In the genomic region with DNA sequence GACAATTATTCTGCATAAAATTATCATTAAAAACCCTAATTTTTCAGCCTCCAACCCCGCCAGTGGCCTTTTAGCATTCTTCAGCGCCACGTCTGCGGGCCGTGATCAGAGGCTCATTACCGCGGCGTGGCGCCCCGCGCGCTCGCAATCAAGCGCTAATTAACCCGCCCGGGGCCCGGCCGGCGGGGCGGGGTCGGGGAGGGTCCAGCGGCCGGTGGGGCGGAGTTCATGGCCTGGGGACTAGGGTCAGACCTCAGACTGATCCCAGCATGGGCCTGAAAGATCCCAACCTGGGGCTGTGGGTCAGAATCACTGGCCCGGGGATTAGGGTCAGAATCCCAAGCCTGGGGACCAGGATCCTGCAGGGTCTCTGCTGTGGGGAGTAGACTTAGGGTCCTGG, we compare ENCODE assay signal across 13 mouse cellular contexts. TPM values are rescaled to one million over a fixed set of nuclear protein-coding genes. Genes with fewer than 3 reads are reported as not detected.
DNase-seq lines count a peak whose midpoint lies in the region; ATAC-seq and TF ChIP-seq lines count a peak whose summit lies in the region.
"Had no signal": no experiment of that assay in that cellular context is flagged by ENCODE, and none has a peak within 500 bp of the region (broad histone marks: within the 10 kb centered on the region; RNA-seq: fewer than 3 reads in every experiment).

No protein-coding gene starts in this region.

- no peaks in the 10 kb centered on the region for H3K36me3 ChIP-seq in heart, embryonic 14.5 days (ENCODE audit: control insufficient read depth, insufficient read depth, low read length)
- H3K36me3 ChIP-seq in hindbrain, embryonic 12.5 days = no peaks in the 10 kb centered on the region
- H3K36me3 ChIP-seq in midbrain, embryonic 14.5 days (ENCODE audit: control insufficient read depth, insufficient read depth, low read length) = no peaks in the 10 kb centered on the region

- H3K27me3 ChIP-seq in heart, embryonic 14.5 days (ENCODE audit: control insufficient read depth, insufficient read depth, low read length) = peaks cover 22% of the 10 kb centered on the region
- peaks cover 52% of the 10 kb centered on the region for H3K27me3 ChIP-seq in hindbrain, embryonic 12.5 days
- H3K27me3 ChIP-seq in midbrain, embryonic 14.5 days (ENCODE audit: control insufficient read depth, insufficient read depth, low read length) = peaks cover 20% of the 10 kb centered on the region; the same call in 1 of the 2 replicates

- DNase-seq in heart, adult 8-10 months (ENCODE audit: low spot score) = no peak
- DNase-seq in brain, embryonic 14.5 days (ENCODE audit: low read depth) = peak; percentile 20
- peak; percentile 42 for DNase-seq in midbrain, embryonic 14.5 days
- no peak for DNase-seq in left cerebral cortex, adult 2 months (ENCODE audit: extremely low spot score in 1 of 2, low spot score in 2 of 2)
- DNase-seq: adrenal gland, postnatal 25 days; kidney, postnatal 25 days; spleen, adult 18-20 months had no signal

- intact Hi-C loops in left cerebral cortex, adult 2 months (cut with DNase I) = no loop called here

- 2% methylated on average over 25 of the region's 25 CpGs for WGBS in heart, embryonic 14.5 days
- 1% methylated on average over 25 of the region's 25 CpGs for WGBS in hindbrain, embryonic 12.5 days
- WGBS in midbrain, embryonic 14.5 days = under 1% methylated on average over 25 of the region's 25 CpGs

- peak overlapping the region; percentile 57 for H3K9ac ChIP-seq in heart, embryonic 14.5 days (ENCODE audit: low read length)
- no peak overlapping the region for H3K9ac ChIP-seq in hindbrain, embryonic 12.5 days
- H3K9ac ChIP-seq in midbrain, embryonic 14.5 days (replicated peaks; ENCODE audit: low read length) = 0 out of 2 replicates have a peak overlapping the region, but pooled peaks have one; percentile 23

- peaks cover 9 to 11% of the 10 kb centered on the region in 2 experiments for H3K4me1 ChIP-seq in heart, embryonic 14.5 days (ENCODE audit: control insufficient read depth in 2 of 2, insufficient read depth in 2 of 2, low read length in 2 of 2)
- peaks cover 13% of the 10 kb centered on the region for H3K4me1 ChIP-seq in hindbrain, embryonic 12.5 days
- H3K4me1 ChIP-seq in midbrain, embryonic 14.5 days (ENCODE audit: control insufficient read depth, insufficient read depth, low read length) = peaks cover 8% of the 10 kb centered on the region; the same call in 1 of the 2 replicates

- H3K9me3 ChIP-seq in heart, embryonic 14.5 days (ENCODE audit: control insufficient read depth, low read length) = no peaks in the 10 kb centered on the region
- no peaks in the 10 kb centered on the region for H3K9me3 ChIP-seq in hindbrain, embryonic 12.5 days (replicated peaks)
- H3K9me3 ChIP-seq in midbrain, embryonic 14.5 days (ENCODE audit: control insufficient read depth, low read length) = no peaks in the 10 kb centered on the region

- ATAC-seq in heart, embryonic 14.5 days (ENCODE audit: insufficient number of reproducible peaks, insufficient read depth, low FRiP score, low read depth) = no peak
- ATAC-seq in hindbrain, embryonic 12.5 days (ENCODE audit: low FRiP score) = 0 out of 2 replicates have a peak, but pooled peaks have one; percentile 8
- ATAC-seq in midbrain, embryonic 14.5 days (ENCODE audit: low FRiP score, low TSS enrichment) = no peak
- no peak for ATAC-seq in erythroid progenitor cell, adult 5-6 weeks (replicated peaks; ENCODE audit: low FRiP score, poor library complexity, severe bottlenecking)
- no peak for ATAC-seq in megakaryocyte-erythroid progenitor cell, adult 5-6 weeks (replicated peaks; ENCODE audit: low FRiP score, low TSS enrichment, poor library complexity, severe bottlenecking)

- H3K4me2 ChIP-seq in heart, embryonic 14.5 days (ENCODE audit: low read length) = peak overlapping the region; percentile 70
- peak overlapping the region; percentile 47 for H3K4me2 ChIP-seq in hindbrain, embryonic 12.5 days (replicated peaks)
- H3K4me2 ChIP-seq in midbrain, embryonic 14.5 days (ENCODE audit: low read length) = peak overlapping the region; percentile 47

- no peak overlapping the region for H3K27ac ChIP-seq in heart, embryonic 14.5 days (replicated peaks in 1 of 2; ENCODE audit: control insufficient read depth in 1 of 2, insufficient read depth in 1 of 2, low read depth in 2 of 2, low read length in 2 of 2)
- H3K27ac ChIP-seq in hindbrain, embryonic 12.5 days = no peak overlapping the region
- no peak overlapping the region for H3K27ac ChIP-seq in midbrain, embryonic 14.5 days (replicated peaks; ENCODE audit: low read depth, low read length)
- H3K27ac ChIP-seq in left cerebral cortex, adult 2 months = no peak overlapping the region
- H3K27ac ChIP-seq: macrophage had no signal

- no peak for TF ChIP-seq POLR2A in brain, embryonic 14.5 days (IDR thresholded peaks at IDR 0.05; ENCODE audit: borderline replicate concordance, extremely low read depth, insufficient read depth, insufficient read length, poor library complexity, severe bottlenecking)

- TF ChIP-seq CTCF in brain, embryonic 14.5 days (IDR thresholded peaks at IDR 0.05; ENCODE audit: borderline replicate concordance, extremely low read depth, insufficient read depth, insufficient read length) = no peak
- no peak for TF ChIP-seq CTCF in left cerebral cortex, adult 2 months (IDR thresholded peaks at IDR 0.05)

- peak overlapping the region; percentile 31 to 32 for H3K4me3 ChIP-seq in heart, embryonic 14.5 days (ENCODE audit: control insufficient read depth in 1 of 2, insufficient read depth in 1 of 2, low read depth in 1 of 2, low read length in 2 of 2)
- peak overlapping the region; percentile 19 for H3K4me3 ChIP-seq in hindbrain, embryonic 12.5 days
- no peak overlapping the region; the same call in 1 of the 2 replicates for H3K4me3 ChIP-seq in midbrain, embryonic 14.5 days (replicated peaks; ENCODE audit: low read depth, low read length)
- H3K4me3 ChIP-seq in left cerebral cortex, adult 2 months = no peak overlapping the region
- H3K4me3 ChIP-seq: erythroblast, embryonic 14.5 days had no signal

RNA-seq across cellular contexts. Expression of gene Asb18, which starts 22.2 kb away (rescaled TPM):
- 0.94 and 1.0 TPM in 2 replicates for polyA plus RNA-seq in heart, embryonic 14.5 days (2014; fragmentation: Nextera tagmentation; extraction: Ambion mirVana)
- total RNA-seq in heart, adult 8-10 months (2022) = 10 to 100 TPM; 16.3 to 27.3 (median 23.7) TPM
- 0.25 and 0.59 TPM in 2 replicates for polyA plus RNA-seq in brain, embryonic 14.5 days (2012; rRNA removed)
- polyA plus RNA-seq in hindbrain, embryonic 12.5 days (2016; fragmentation: Nextera tagmentation; extraction: Ambion mirVana) = 0.61 and 0.76 TPM in 2 replicates
- polyA plus RNA-seq in midbrain, embryonic 14.5 days (2014; fragmentation: Nextera tagmentation; extraction: Ambion mirVana) = 0.25 and 0.90 TPM in 2 replicates
- 1 to 10 TPM; 1.1 to 1.3 TPM for total RNA-seq in left cerebral cortex, adult 2 months (2021)
- total RNA-seq in erythroid progenitor cell, adult 5-6 weeks (2015; ENCODE audit: low replicate concordance) = not detected in 2 replicates
- total RNA-seq in erythroid progenitor cell, adult 5-6 weeks (2017; ENCODE audit: low replicate concordance) = not detected in 2 replicates
- not detected in 2 replicates for total RNA-seq in megakaryocyte-erythroid progenitor cell, adult 5-6 weeks (2014; fragmentation: Nextera tagmentation)
- not detected in 2 replicates for total RNA-seq in megakaryocyte-erythroid progenitor cell, adult 5-6 weeks (2017)
- total RNA-seq: adrenal gland, postnatal 25 days had no signal
- polyA plus RNA-seq: erythroblast, embryonic 14.5 days; macrophage had no signal

Comparison
In these comparisons a context has a peak if more than half of its experiments do, and no peak if none do; other contexts are left out.
1. H3K4me3 ChIP-seq: peak in heart, embryonic 14.5 days (2 of 2) and hindbrain, embryonic 12.5 days (single experiment); none in midbrain, embryonic 14.5 days (single experiment) and left cerebral cortex, adult 2 months (single experiment).
2. DNase-seq: peak in brain, embryonic 14.5 days (single experiment) and midbrain, embryonic 14.5 days (single experiment); none in heart, adult 8-10 months (single experiment) and left cerebral cortex, adult 2 months (0 of 2).
3. RNA of gene Asb18, which starts 22.2 kb away (total RNA-seq): 16.3 to 27.3 TPM in heart, adult 8-10 months; 1.1 to 1.3 TPM in left cerebral cortex, adult 2 months, not detected in erythroid progenitor cell, adult 5-6 weeks and not detected in megakaryocyte-erythroid progenitor cell, adult 5-6 weeks; every median in the first group is over 4 times any median in the second.
4. Peak in every context shown above with its lines, with median percentiles within 50 percentile points of each other: H3K4me2 ChIP-seq.